Mouse (Mus musculus): ENCODE measurements at regions not wholly inside any gene's neighbourhood (a gene's known extent, or its start where the extent isn't known, plus 50 kb on each side); places are given as distances from the start of the nearest gene placed in this dataset.
A peak's percentile ranks its signal among the peaks of the same experiment; 100 is the strongest.

DNA sequence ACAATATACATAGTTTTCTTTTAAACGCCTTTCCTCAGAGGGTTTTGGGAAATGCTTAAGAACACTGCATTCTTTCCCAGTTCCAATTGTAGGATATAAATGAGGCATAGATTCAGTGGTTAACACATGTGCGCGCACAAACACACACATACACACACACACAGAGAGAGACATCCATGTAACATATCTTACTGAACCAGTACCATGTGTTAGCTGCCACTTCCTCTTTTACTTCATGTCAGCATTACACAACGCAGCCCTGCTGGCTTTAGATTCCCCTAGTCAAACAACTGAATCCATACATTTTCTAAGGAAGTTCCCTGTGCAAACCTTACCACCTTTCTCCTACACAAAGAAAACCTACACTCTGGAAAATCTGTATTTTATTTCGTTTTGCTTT, 189.1 kb upstream of the Atp2b1 start:
- DNase-seq, result no peak

DNA sequence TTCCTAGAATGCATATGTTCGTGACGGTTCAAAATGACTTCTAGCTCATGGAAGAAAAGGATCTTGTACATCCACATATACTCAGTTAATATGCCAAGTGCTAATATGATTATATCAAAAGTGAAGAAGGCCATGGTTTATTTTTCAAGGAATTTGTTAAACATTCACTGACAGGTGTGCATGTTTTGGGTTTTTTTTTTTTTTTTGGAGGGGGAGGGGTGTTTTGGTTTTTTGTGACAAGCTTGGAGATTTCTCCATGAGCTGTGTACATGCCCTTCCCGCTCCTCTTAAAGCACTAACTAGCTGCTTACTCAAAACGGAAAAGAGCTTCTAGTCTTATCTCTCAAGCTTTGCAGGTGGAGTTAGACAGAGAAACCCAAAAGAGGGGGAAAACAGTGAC, 187.1 kb upstream of the Atp2b1 start:
- no peak for DNase-seq

DNA sequence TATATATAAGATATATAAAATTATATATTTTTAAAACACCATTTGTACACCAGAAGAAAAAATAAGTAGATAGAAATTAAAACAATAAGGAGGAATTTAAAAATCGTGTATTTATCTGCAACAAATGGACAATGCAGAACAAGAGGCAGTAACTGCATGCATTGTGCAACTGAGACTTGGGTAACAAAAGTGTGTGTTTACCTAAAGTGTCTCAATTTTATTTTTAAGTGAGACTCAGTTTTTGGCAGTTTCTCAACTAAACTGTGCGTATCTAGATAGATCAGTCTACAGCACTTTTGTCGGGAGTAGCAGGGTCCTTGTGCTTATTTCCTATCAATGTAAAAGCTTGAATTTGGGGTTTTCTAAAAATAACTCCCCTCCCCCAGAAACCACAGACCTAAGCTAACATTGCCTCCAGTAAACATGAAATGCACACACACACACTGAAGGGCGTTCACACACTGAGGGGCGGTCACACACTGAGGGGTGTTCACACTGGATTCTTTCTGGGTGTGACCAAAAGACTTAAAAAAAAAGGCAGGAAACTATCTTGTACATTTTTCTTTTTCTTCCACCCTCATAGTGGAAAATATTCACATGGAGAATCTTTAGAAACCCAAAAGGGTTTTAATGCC, 185.7 kb upstream of the Atp2b1 start:
- DNase-seq, result no peak

DNA sequence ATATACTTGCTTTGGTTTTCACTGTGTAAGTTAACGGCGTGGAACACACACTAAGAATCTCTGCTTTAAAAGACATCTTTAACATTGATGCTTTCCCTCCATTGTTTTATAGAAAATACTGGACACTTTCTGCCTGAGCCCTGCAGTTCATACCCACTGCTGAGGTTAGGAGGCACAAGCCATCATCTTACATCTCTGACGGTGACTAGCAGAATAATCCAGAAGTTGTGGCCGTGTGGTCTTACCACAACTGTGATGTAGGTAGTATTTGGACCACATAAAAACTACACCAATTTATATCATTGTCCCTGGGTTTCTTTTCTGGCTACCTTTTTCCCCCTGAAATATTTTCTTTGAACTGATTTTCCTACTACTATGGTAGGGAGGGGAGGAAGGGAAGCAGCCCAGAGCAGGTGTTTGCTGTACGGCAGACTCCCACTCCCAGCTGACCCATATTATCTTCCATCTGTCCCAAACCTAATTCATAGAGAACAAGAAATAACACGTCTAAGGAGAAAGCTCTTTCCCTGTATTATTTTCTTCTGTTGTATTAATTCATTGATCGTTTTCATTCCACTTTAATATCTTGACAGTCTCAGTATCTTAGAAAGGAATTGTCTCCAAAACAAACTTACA, 180.1 kb upstream of the Atp2b1 start:
- DNase-seq, result no peak

DNA sequence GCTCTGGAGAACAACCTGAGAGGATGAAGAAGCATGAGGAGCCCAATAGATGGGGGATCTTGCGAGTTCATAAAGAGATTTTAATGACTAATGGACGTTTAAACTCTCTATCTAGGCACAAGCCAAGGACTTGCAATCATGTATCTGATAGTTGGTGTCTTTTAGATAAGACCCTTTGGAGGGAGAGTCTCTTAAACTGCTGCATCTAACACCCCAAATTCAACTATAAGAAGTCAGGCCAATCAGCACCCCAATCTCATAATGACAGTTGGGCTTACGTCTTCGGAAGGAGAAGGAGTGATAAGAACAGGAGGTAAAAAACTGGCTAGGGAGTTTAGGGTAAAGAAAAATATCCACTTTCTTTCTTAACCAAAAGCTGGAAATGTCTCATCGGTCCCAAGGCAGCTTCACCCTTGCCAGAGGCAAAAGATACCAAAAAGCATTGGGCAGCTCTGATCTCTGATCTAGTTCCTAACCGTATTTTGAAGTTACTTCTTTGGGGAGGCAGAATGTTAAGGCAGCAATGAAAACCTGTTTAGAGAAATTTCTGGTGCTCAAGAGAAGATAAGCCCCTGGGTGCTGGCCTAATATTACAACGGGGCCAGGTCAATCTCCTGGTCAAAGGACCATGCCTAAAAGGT, 173.6 kb upstream of the Atp2b1 start:
- no peak for DNase-seq

DNA sequence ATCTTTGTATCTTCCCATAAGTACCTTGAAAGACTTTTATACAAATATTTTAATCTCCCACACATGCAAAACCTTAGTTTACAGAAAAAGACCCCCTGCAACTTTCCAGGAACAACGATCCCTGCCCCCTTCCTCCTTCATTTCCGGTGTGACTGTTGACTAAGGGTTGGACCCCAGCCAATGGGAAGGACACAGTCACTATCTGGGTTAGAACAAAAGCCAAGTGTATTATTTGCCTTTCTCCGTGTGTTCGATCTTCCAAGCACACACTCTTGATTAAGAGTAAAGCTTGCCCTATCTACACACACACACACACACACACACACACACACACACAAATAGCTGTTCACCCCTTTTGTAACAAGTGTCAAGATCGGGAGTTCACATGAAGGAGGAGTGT, 172.8 kb upstream of the Atp2b1 start:
- DNase-seq, result no peak

DNA sequence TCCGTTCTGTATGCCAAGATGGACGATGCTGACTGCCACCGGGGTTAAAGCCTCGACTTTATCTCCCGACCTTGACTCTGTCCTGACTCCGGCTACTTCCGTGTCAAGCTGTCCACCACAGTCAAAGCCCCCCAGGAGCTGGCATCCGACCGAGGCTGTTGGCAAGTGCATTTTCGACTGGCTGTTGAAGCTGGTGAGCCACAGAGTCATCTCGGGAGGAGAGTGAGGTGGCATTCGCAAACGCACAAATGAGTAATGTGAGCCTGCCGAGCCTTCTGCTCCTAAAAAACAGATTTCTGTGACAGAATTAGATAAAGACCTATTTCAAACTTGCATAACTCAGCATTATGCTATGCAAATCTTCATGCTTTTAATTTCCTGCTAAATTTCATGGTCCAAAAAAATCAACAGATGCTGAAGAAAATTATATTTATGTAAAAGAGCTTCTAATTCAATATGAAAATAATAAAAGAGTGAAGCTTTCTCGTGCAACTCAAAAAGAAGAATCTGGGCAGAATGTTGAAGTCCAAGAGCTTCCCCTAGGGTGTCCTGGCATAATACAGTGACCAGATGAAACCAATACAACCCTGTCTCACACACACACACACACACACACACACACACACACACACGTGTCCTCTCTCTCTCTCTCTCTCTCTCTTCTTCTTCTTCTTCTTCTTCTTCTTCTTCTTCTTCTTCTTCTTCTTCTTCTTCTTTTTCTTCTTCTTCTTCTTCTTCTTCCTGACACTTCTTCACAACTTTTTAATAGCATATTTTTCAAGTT, 171.2 kb upstream of the Atp2b1 start:
- DNase-seq, result peak; percentile 84

DNA sequence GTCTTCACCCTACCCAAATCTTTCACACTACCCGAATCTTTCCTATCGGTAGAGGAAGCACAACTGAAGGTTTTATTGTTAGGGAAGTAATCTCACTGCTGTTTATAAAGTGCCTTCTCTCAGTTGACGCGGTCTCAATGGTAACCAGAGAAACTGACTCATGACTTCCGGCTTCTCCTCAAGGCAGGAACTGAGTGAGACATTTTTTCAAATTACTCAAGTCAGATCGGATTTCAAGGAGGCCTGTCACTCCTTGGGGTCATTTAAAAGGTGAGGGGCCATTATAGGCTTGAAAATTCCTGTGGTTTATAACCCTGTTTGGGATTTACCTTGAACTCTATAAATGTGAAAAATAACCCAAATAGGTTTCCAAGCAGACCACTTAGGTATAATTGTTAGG, 170.0 kb upstream of the Atp2b1 start:
- DNase-seq, result no peak

DNA sequence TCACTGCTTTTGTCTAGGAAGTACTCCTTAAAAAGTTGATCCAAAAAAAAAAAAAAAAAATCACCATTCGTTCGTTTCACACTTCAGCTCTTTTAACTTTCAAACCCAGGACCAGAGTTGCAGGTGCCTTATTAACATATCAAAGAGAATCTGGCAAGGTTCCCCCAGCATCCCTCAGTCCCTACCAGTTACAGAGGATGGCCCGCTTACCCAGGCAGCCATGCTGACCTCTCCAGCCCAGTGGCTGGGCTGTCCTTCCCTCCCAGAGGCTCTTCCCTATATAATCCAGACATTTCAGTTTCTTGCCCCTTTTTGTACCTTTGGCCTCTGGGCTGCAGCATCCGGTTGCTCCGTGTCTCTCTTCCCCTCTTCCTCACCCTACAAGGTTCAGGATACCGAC, 169.5 kb upstream of the Atp2b1 start:
- no peak for DNase-seq

DNA sequence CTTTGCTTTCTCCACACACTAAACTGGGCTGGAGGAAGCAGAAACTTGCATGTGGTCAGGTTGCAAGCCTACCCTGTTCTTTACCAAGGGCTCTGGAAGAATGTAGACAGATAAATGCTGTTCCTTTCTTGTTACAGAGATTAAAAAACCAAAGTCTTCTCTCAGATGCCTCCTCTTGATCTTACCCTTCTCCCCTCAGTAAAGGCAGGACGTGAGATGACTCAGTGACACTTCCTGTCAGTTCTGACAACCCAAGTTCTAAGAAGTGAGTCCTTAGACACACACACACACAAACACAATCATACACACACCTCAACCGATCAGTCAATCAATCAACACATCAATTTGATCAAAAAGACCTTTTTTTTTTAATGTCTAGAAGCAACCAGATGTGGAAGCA, 168.8 kb upstream of the Atp2b1 start:
- no peak for DNase-seq

DNA sequence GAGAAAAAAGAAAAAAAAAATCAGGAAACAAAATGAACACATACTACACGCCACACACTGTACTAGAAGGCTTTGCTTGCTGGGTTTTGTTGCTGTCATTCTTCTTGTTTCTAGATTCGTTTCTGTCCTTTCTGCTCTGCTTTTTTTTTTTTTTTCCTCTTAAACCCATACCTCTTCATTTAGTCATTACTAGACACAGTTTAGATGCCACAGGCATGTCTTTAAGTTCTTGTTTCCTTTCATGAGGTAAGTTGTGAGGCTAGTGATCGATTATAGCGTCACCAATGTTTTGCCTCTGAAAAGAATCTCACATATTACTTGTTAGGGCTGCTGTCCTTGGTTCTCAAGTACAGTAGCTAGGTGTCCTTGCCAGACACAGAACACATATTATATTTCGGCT, 168.3 kb upstream of the Atp2b1 start:
- no peak for DNase-seq

DNA sequence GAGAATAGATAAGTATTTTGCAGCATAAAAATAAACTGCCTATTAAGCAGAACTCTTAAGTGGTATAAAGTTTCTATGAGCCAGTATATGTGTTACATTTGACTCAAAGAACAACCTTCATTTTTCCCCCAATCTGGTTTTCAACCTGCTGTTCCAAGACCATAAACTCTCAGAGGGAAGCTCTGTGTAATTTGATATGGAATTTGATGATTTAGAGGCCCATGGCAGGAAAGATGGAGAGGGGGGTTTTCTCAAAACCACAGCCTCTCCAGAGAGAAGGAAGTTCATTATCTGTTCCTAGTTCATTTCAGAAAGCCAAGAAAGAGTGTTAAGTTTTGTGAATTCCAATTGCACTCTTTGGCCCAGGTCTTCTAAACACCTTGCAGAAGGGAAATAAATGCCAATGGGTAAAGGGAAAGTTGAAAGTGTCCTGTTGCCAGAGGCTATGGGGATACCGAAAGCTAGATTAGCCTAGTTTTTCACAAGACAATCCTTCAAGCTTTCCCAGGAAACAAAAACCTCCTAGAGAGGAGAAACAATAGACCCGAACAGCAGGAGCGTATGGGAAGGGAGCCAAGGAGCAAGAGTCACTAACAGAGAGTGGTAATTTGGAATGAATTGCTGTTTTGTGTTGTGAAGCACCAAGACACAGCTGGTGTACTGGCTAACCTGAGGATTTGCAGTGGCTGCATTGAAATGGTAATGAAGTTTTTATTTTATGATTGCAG, 165.2 kb upstream of the Atp2b1 start:
- no peak for DNase-seq

DNA sequence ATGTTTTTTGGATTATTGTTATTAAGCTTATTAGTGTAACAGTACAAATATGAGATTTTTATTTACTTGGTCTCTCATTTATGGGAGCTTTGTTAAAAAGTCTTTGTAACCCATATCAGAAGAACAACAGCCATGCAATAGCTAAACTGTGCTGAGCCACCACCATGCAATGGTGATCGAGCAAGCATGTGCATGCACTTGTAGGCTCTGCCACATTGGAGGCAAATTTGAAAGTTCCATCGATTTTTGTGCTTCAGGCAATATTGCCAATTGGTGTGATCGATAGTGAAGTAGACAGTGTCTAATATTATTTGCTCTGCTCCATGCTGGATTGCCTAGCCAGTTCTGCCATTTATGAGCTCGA, 164.6 kb upstream of the Atp2b1 start:
- no peak for DNase-seq

DNA sequence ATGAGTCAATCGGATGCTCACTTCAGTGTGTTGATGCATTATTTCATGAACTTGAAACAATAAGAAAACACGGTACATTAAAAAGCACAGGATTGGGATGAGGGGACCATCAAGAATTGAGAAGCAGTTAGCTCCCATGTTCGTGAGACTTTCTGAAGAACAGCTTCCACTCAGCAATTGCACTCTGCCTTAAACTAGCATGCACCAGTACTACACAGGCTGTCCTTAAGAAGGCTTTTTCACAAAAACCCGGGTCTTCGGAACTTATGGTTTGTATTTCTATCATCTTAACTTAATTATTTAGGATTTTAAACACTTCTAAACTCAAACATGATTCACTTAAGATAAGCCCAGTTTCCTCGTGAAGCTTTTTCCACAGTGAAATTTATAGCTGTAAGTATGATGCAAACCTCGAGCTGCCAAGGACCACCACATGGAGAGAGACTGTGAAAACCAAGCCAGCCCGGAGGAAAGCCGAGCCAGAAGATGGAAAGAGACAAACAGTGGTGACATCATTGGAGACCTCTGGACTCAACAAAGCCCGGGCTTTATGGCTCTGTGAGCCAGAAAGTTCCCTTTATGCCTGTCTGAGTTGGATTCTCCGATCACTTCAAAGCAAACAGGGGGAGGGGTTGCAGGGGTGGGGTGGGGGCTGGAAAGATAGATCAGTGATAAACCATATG, 162.7 kb upstream of the Atp2b1 start:
- no peak for DNase-seq

DNA sequence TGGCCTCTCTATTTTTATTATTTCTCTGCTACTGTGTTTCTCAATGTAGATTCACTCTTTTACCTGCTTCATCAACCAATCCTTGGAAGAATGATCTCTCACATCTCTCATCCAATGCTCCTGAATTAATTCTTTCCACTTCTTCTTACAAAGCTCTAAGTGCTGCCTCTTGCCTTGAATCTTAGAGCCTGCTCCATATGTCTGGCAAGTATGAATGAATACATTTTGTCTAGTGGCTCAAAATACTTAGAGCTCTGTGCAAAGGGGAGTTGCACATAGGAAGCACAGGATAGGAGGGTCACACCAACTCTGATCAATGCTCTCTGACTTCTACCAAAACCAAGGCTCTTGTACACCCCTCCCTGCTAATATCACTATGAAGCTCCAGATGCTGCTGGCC, 153.1 kb upstream of the Atp2b1 start:
- DNase-seq, result no peak

DNA sequence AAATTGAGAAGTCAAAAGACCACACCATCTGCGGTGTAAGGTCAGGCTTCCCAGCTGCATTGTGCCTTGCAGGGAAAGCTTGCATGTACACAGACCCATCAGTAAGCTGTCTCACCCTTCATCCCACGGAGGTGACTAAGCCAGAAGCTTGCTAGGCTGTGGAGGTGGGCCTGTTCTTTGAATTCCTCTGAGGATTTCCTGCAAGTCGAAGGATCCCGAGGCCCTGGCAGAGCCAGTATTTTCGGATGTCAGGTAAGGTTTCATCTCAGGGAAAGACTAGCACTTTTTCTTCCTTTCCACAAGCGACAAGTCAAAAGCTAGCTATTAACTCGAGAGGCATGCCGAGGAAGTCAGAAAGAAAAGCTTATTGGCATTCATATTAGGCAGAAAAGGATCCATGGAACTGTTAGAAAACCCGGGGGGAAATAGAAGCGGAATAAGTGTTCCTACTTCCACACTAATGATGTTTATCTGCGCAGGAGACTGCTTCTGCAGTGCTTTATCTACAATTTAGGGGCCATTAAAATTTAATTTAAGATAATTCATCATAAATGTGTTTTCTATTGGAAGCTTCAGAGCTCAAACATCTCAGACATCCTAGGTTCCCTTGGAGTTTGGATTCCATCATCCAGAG, 148.3 kb upstream of the Atp2b1 start:
- DNase-seq, result no peak

DNA sequence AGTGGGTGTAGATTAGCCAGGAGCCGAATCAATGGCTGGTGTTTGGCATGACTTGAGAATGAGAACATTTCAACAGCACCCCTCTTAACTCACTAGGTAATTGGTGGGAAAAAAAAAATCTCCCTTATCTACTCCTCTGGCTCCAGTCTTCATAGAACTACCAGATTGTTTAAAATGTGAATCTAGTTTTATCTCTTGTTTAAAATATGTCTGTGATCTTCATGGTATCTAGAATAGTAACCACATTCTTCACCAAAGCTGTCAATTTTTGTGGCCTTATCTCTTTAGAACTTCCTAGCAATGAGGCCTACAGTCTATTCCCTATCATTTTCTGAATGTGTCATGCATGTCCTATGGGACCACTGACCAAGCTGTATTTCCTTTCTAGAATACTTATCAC, 134.4 kb upstream of the Atp2b1 start:
- DNase-seq, result no peak

DNA sequence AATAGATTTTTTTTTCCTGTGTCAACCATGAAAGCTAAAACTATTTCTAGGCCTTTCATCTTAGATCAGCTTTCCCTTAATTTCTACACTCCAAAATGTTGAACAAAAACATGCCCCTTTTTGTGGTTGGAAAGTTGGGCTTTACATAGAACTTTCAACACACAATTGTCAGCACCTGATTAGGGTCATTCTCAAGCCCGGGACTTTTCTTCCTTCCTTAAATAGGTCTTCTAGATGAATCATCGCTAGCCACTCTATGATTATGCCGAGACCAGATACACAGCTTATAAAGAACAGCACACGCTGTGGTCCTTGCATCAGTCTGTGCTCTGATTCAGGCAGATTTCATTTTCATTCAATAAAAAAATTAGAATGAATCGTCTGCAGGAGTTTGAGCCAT, 133.3 kb upstream of the Atp2b1 start:
- no peak for DNase-seq

DNA sequence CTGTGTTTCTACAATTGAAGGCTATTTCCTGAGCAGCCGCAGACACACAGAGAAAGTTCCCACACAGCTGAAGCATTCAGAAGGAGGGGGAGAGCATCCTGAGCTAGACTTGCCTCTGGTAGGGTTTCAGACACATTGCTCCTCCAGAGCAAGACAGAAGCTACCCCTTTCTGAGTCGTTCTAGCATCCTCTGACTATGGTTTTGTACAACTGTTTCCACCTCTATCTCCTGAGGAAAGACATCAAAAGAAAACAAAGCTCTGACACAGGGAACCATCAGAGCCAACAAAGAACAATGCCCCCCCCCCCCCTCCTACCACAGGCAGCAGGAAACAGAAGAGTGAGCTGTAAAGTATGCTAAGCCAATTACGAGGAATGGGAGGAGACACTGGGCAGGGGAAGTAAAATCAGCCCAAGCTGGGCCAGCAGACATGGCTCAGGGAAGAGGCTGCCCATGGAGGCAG, 132.3 kb upstream of the Atp2b1 start:
- DNase-seq, result no peak

DNA sequence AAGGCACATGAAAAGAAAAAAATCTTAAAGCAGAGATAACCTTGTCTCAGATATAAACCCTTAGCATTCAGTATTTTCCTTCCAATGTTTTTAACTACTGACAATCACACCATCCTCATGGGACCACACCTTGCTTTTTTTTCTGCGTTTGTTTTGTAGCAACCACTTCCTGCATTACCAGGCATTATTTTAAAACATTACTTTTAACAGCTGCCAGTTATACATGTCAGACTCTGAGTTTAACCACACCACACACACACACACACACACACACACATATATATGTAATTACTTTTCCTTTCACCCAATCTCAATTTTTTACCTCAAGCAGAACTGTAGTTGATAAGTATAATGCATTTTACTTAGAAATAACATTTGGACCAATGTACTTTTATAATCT, 128.8 kb upstream of the Atp2b1 start:
- DNase-seq, result no peak

DNA sequence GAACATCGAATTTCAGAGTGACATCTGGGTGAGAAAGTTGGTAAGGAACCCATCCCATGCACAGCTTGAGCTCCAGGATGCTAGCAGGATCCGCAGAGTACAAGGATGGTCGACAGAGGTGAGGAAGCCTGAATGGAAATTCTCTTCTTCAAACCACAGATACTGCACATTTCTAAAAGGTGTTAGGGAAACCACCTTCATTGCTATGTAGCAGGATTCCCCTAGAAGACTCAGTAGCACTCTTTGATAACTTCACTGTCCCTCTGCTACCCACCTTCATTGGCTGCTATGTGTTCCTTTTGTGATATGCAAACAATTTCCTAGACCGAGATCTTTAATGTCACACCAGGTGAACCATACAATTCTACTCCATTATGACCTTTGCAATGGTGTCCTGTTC, 128.1 kb upstream of the Atp2b1 start:
- no peak for DNase-seq

DNA sequence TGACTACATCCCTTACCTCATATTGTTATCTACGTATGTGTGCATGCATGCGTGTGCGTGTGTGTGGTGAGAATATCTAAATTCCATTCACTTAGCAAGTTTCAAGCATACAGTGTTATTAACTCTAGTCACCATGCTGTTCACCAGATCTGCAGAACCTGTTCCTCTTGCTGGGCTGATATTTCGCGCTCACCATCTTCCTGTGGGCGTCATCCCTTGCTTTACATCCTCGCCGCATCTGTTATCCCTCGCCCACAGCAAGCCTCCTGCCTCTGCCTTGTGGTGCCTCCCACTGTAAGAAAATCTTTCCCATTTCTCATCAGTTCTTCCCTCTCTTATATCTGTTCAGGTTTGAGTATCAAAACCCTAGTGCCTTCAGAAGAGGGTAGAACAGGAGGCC, 124.4 kb upstream of the Atp2b1 start:
- DNase-seq, result no peak

All from cerebellum, adult 9-11 months (tissue).